Mouse (Mus musculus): Measurements from ENCODE around the gene Ppm1n.

DNA sequence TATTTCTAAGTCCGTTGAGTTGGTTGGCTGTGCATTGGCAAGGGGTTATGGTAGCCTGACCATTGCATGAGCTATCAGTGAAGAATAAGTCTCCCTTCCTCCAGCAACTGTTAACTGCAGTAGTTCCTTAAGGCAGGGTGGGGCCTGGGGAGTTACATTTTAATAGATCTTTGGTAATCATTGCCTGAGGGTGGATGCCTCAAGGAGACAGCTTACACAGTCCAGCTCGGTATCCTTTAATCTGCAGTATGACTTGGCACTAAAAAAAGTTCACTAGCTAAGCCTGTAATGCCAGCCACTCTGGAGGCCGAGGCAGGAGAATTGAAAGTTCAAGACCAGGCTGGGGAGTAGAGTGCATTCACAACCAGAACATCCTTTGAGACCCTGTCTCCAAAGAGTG, 48.0 kb downstream of the Ppm1n start:
- TF ChIP-seq POLR2A (IDR thresholded peaks at IDR 0.05; ENCODE audit: low read depth, low read length) (no peak), CTCF (IDR thresholded peaks at IDR 0.05; ENCODE audit: extremely low read depth, insufficient read length, insufficient replicate concordance, low read depth, low read length) (no peak)
